Mouse (Mus musculus) forebrain, embryonic 16.5 days (tissue): ENCODE measurements around the gene Ftsj3. TPM values are rescaled to one million over a fixed set of nuclear protein-coding genes. Genes with fewer than 3 reads are reported as not detected.

Source experiments
- ATAC-seq: fragments of 200-750 bp; cut with Nextera tagmentation; 2 replicates; pipeline ENCODE4 v1.8.0; 2017; ENCODE audit warnings: mild to moderate bottlenecking, moderate library complexity
- H3K27ac ChIP-seq: fragments of 300-500 bp; sonication (generic); 2 replicates; pipeline ENCODE4 v1.5.1; 2014; ENCODE audit warnings: low read length, control low read depth
- H3K27me3 ChIP-seq: fragments of 300-500 bp; sonication (generic); replicated peaks from 2 replicates; pipeline ENCODE4 v1.6.1; 2014; ENCODE audit warnings: low read length; ENCODE audit not compliant: control insufficient read depth, insufficient read depth
- H3K36me3 ChIP-seq: fragments of 300-500 bp; sonication (generic); 2 replicates; pipeline ENCODE4 v1.6.1; 2014; ENCODE audit not compliant: control insufficient read depth, insufficient read depth
- H3K4me1 ChIP-seq: fragments of 300-500 bp; sonication (generic); replicated peaks from 2 replicates; pipeline ENCODE4 v1.6.1; 2014; ENCODE audit warnings: low read length; ENCODE audit not compliant: control insufficient read depth, insufficient read depth
- H3K4me2 ChIP-seq: fragments of 300-500 bp; sonication (generic); 2 replicates; pipeline ENCODE4 v1.6.1; 2014; ENCODE audit warnings: mild to moderate bottlenecking, low read length, control low read depth
- H3K4me3 ChIP-seq: fragments of 300-500 bp; sonication (generic); replicated peaks from 2 replicates; pipeline ENCODE4 v1.5.1; 2014; ENCODE audit warnings: mild to moderate bottlenecking, low read length, control low read depth
- H3K9ac ChIP-seq: fragments of 300-500 bp; sonication (generic); replicated peaks from 2 replicates; pipeline ENCODE4 v1.6.1; 2014; ENCODE audit warnings: low read depth, low read length, control low read depth
- H3K9me3 ChIP-seq: fragments of 300-500 bp; sonication (generic); 2 replicates; pipeline ENCODE4 v1.6.1; 2016; ENCODE audit warnings: low read length; ENCODE audit not compliant: control insufficient read depth
- WGBS: fragments of 180-500 bp; shearing (Covaris S2); extraction: QIAGEN DNeasy Blood & Tissue Kit; methylation state at CpG from one replicate; pipeline ENCODE4 v1.1.7; 2014; 5-methylcytosine and 5-hydroxymethylcytosine counted together
- polyA plus RNA-seq: library from polyadenylated mRNA; unstranded; fragments of >200 nt; fragmentation: Nextera tagmentation; extraction: Ambion mirVana; gene quantifications from 2 replicates; pipeline ENCODE4 v1.2.1, GENCODE M21; 2015

Ftsj3 gene
- 40.7 and 41.8 TPM in 2 replicates for polyA plus RNA-seq

DNA sequence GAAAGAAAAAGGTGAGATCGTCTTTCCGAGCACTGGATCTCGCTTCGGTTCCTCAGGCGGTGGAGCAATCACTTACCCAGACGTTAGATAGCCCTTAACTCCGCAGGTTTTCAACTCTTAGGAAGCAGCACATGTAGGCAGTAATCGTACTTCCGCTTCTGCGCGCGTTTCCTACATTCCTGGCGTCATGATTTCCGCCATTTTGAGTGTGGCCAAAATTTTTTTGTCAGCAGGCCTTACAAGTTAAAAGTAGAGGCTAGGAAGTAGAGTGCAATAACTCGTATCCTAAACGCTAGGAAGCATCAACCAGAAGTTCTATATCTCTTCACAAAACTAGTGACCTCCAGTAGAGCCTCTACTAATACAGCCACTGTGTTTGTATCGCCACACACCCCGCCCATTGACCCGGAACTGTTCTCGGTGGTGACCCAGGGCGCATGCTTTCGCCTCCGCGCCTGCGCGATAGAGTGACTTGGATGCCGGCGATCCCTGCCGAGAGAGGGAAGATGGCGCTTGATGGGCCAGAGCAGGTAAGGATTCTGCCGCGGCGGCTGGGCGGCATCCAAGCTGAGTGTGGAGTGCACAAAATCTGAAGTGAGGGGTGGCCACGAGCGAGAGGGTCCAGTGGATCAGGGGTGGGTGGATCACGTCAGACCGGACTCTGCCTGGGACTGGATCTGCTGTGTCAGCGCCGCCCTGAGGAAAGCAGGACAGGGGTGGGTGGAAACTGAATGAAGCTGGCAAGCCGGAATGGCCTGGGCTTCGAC is at the start of gene Ftsj3, which contains the start of gene Psmc5:
TSS of gene Ftsj3 (minus strand) at position 395 of the 767 bp plus-strand sequence.
TSS of gene Psmc5 (plus strand) at position 470 of the 767 bp plus-strand sequence.
- ATAC-seq = peak; percentile 97

GRCm38 (mm10) chr11:106305348-106306064 is 49.6 kb upstream of the Ftsj3 start:
- no peak for ATAC-seq

More for the DNA sequence above, at the start of gene Ftsj3, which contains the start of gene Psmc5:
- Histone ChIP-seq H3K9me3 (no peaks in the 10 kb centered on the region), H3K27ac (peak within 1 kb of the TSS; percentile 77), H3K9ac (peak within 1 kb of the TSS; percentile 76), H3K4me2 (peak within 1 kb of the TSS; percentile 85), H3K27me3 (no peaks in the 10 kb centered on the region), H3K4me1 (peaks cover 22% of the 10 kb centered on the region), H3K4me3 (peak within 1 kb of the TSS; percentile 78), H3K36me3 (peaks cover 8% of the 10 kb centered on the region)
- under 1% methylated on average over 42 of the region's 42 CpGs for WGBS

GRCm38 (mm10) chr11:106302634-106303033 is 46.8 kb upstream of the Ftsj3 start:
- WGBS = 13% methylated on average over 2 of the region's 2 CpGs
- no peak overlapping the region for H3K27ac ChIP-seq

More at GRCm38 (mm10) chr11:106305348-106306064, 49.6 kb upstream of the Ftsj3 start:
- no peaks in the 10 kb centered on the region for H3K36me3 ChIP-seq
- no peaks in the 10 kb centered on the region for H3K27me3 ChIP-seq
- H3K9ac ChIP-seq = no peak overlapping the region
- WGBS = 87% methylated on average over 10 of the region's 10 CpGs
- no peaks in the 10 kb centered on the region for H3K4me1 ChIP-seq
- H3K27ac ChIP-seq = no peak overlapping the region
- H3K9me3 ChIP-seq = no peaks in the 10 kb centered on the region
- no peak overlapping the region for H3K4me3 ChIP-seq
- no peak overlapping the region for H3K4me2 ChIP-seq

GRCm38 (mm10) chr11:106301765-106302164 is 45.9 kb upstream of the Ftsj3 start, which contains the start of gene Gh:
Gh (minus strand) TSS chr11:106301865.
- Histone ChIP-seq H3K4me3 (no peak within 1 kb of the TSS), H3K9ac (no peak within 1 kb of the TSS), H3K9me3 (no peaks in the 10 kb centered on the region), H3K36me3 (no peaks in the 10 kb centered on the region), H3K27me3 (no peaks in the 10 kb centered on the region), H3K4me2 (no peak within 1 kb of the TSS), H3K27ac (no peak within 1 kb of the TSS), H3K4me1 (no peaks in the 10 kb centered on the region)
- WGBS = 80% methylated on average over 9 of the region's 9 CpGs
- ATAC-seq = no peak

More at GRCm38 (mm10) chr11:106302634-106303033, 46.8 kb upstream of the Ftsj3 start:
- H3K9ac ChIP-seq = no peak overlapping the region
- no peaks in the 10 kb centered on the region for H3K4me1 ChIP-seq
- no peak overlapping the region for H3K4me2 ChIP-seq
- no peak overlapping the region for H3K4me3 ChIP-seq
- ATAC-seq = no peak
- no peaks in the 10 kb centered on the region for H3K27me3 ChIP-seq
- H3K9me3 ChIP-seq = no peaks in the 10 kb centered on the region
- H3K36me3 ChIP-seq = no peaks in the 10 kb centered on the region

- no peak overlapping the region for H3K4me2 ChIP-seq
- no peak overlapping the region for H3K4me3 ChIP-seq
- no peak overlapping the region for H3K27ac ChIP-seq
- no peaks in the 10 kb centered on the region for H3K9me3 ChIP-seq
- H3K9ac ChIP-seq = no peak overlapping the region
- no peaks in the 10 kb centered on the region for H3K27me3 ChIP-seq
- 86% methylated on average over 2 of the region's 2 CpGs for WGBS
- no peaks in the 10 kb centered on the region; the same call in 1 of the 2 replicates for H3K4me1 ChIP-seq
- H3K36me3 ChIP-seq = no peaks in the 10 kb centered on the region
- no peak for ATAC-seq
Measured at GRCm38 (mm10) chr11:106291861-106292260, 36.0 kb upstream of the Ftsj3 start.

DNA sequence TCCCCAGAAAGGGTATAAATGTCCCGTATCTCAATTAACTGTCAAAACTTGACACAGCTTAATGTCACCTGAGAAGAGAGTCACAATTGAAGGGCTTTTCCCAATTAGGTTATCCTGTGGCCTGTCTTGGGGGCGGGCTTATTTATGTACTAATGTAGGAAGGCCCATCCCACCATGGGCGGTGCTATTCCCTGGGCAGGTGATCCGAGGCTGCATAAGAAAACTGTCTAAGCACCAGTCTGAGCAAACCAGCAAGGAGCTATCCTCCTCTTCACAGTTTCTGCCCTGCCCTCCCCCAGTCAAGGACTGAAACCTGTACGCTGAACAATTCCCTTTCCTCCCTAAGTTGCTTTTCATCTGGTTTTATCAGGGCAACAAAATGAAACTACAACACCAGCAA is 34.5 kb upstream of the Ftsj3 start:
- H3K4me1 ChIP-seq = no peaks in the 10 kb centered on the region; the same call in 1 of the 2 replicates
- H3K36me3 ChIP-seq = no peaks in the 10 kb centered on the region
- H3K4me3 ChIP-seq = no peak overlapping the region
- no peak overlapping the region for H3K9ac ChIP-seq
- no peak overlapping the region for H3K27ac ChIP-seq
- WGBS = 91% methylated on average over 5 of the region's 5 CpGs
- ATAC-seq = no peak
- no peaks in the 10 kb centered on the region for H3K9me3 ChIP-seq
- H3K4me2 ChIP-seq = no peak overlapping the region
- no peaks in the 10 kb centered on the region for H3K27me3 ChIP-seq

- Histone ChIP-seq H3K27me3 (no peaks in the 10 kb centered on the region), H3K27ac (no peak overlapping the region), H3K4me2 (no peak overlapping the region), H3K36me3 (no peaks in the 10 kb centered on the region), H3K4me3 (no peak overlapping the region), H3K4me1 (no peaks in the 10 kb centered on the region; the same call in 1 of the 2 replicates), H3K9ac (no peak overlapping the region), H3K9me3 (no peaks in the 10 kb centered on the region)
- 74% methylated on average over 8 of the region's 8 CpGs for WGBS
- ATAC-seq = no peak
Measured at GRCm38 (mm10) chr11:106289369-106289768, 33.5 kb upstream of the Ftsj3 start.

DNA sequence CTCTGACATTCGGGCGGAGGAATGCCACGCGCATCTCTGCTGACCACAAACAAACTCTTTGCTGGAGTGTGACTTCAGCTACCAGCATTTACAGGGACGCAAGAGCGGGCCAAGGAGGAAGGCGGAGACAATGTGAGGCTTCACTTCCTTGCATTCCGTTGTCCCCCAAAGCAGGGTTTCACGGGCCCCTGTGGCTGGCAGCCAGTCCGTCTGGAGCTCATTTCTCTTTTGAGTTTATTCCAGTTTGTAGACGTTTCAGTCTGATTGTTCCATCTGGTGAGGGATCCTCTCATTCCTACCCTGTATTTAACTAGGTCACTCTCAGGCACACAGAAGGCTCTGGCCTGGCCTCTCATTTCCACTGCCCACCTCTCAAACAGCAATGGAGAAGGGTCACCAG is 31.1 kb upstream of the Ftsj3 start:
- Histone ChIP-seq H3K4me1 (no peaks in the 10 kb centered on the region; the same call in 1 of the 2 replicates), H3K9ac (no peak overlapping the region), H3K9me3 (no peaks in the 10 kb centered on the region), H3K4me3 (no peak overlapping the region), H3K27ac (no peak overlapping the region), H3K4me2 (no peak overlapping the region), H3K27me3 (no peaks in the 10 kb centered on the region), H3K36me3 (no peaks in the 10 kb centered on the region)
- WGBS = 53% methylated on average over 11 of the region's 11 CpGs
- ATAC-seq = no peak

GRCm38 (mm10) chr11:106286206-106286605 is 30.3 kb upstream of the Ftsj3 start:
- no peak overlapping the region for H3K9ac ChIP-seq
- no peak for ATAC-seq
- no peaks in the 10 kb centered on the region for H3K27me3 ChIP-seq
- no peaks in the 10 kb centered on the region; the same call in 1 of the 2 replicates for H3K4me1 ChIP-seq
- no peaks in the 10 kb centered on the region for H3K9me3 ChIP-seq
- H3K27ac ChIP-seq = no peak overlapping the region
- WGBS = 93% methylated on average over 7 of the region's 7 CpGs
- no peaks in the 10 kb centered on the region for H3K36me3 ChIP-seq
- no peak overlapping the region for H3K4me3 ChIP-seq
- no peak overlapping the region for H3K4me2 ChIP-seq
